Mouse (Mus musculus): Measurements from ENCODE around the gene Tbcd. TPM values are rescaled to one million over a fixed set of nuclear protein-coding genes. Genes with fewer than 3 reads are reported as not detected.
"Not testable (repeated sequence)": the region's sequence is repeated elsewhere in the genome, so short reads cannot be mapped to it uniquely, and the experiment has no call there.

Gene Tbcd
- polyA plus RNA-seq, 1 experiment from 2014 or later: 57.9 TPM

DNA sequence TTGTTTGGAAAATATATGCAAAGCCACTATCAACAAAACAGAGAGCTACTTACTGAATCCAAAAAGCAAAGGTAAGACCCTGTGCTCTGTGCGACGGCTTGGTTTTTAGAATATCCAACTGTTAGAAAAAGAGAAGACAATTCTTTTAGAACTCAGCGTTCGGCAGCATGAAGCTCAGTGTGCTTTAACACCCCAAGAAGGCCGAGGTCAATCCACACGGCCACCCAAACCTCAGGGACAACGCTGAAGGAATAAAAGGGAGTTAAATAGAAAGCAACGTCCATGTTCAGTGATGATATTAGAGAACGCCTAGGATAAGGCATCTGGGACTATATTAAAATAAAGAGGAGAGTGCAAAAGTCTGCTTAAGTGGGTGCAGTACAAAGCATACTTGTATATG, 199.8 kb downstream of the Tbcd start:
- H3K9ac ChIP-seq (replicated peaks): no peak overlapping the region
- no peaks in the 10 kb centered on the region for H3K27me3 ChIP-seq
- no peaks in the 10 kb centered on the region for H3K9me3 ChIP-seq
- H3K4me1 ChIP-seq: no peaks in the 10 kb centered on the region
- no peak for ATAC-seq (ENCODE audit: low FRiP score, low read depth)
- no peaks in the 10 kb centered on the region for H3K36me3 ChIP-seq
- H3K27ac ChIP-seq (replicated peaks): no peak overlapping the region
- H3K4me3 ChIP-seq: no peak overlapping the region
- WGBS: 91% methylated on average over 9 of the region's 9 CpGs
- H3K4me2 ChIP-seq (replicated peaks): no peak overlapping the region

DNA sequence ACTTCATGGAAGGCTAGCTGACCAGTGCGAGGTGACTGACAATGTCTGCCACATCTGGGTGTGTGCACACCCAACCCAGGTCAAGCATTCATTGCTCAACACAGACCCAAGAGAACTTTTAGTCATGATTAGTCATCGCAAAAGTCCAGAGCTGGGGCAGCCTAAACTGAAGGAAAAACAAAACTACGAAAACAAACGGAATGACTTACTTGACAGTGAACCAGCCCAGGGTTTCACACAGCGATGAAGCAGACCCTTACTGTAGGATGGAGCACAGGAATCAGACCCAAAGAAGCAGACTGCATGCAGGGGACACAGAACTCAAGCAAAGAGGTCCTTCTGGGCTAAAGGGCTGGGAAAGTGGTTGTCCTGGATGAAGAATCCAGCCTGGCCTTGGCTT, 200.2 kb downstream of the Tbcd start:
- Histone ChIP-seq H3K36me3 (no peaks in the 10 kb centered on the region), H3K27me3 (no peaks in the 10 kb centered on the region), H3K27ac (replicated peaks) (no peak overlapping the region), H3K4me1 (no peaks in the 10 kb centered on the region), H3K4me3 (no peak overlapping the region), H3K9me3 (no peaks in the 10 kb centered on the region), H3K4me2 (replicated peaks) (no peak overlapping the region), H3K9ac (replicated peaks) (no peak overlapping the region)
- ATAC-seq (ENCODE audit: low FRiP score, low read depth): no peak
- 94% methylated on average over 5 of the region's 5 CpGs for WGBS

DNA sequence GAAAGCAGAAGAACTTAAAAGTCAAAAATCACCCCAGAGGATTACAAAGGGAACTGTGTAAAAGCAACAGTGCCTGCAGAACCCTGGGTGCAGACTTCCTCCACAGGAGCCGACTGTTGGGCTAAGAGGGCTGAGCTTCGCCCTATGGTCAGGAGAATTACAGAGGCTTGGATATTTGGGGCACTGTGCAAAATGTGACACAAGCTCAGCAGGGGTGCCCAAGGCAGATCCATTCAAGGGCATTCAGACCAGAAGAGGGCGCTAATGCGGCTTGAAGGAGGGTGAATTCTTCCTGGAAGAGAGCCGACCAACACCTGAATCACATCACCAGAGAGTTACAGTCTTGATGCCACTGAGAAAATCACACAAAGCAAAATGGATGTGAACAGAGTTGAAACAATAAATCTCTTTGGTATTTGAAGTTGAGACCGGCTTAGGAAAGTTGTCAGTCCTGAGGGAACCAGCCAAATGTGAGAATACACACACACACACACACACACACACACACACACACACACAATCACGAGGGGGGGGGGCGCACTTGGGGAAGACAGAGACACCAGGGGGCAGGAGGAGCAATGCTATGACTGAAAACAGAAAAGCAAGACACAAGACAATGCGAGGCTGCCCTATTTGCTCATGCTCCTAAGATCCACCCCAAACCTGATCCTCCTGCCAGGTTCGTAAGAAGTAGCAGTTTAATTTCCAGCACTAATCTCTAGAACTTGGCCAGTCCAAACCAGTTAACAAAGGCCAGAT, 201.0 kb downstream of the Tbcd start:
- Histone ChIP-seq H3K4me2 (replicated peaks) (no peak overlapping the region), H3K27me3 (no peaks in the 10 kb centered on the region), H3K9ac (replicated peaks) (no peak overlapping the region), H3K36me3 (no peaks in the 10 kb centered on the region), H3K27ac (replicated peaks) (no peak overlapping the region), H3K9me3 (no peaks in the 10 kb centered on the region), H3K4me3 (no peak overlapping the region), H3K4me1 (no peaks in the 10 kb centered on the region)
- ATAC-seq (ENCODE audit: low FRiP score, low read depth): no peak
- 56% methylated on average over 10 of the region's 10 CpGs for WGBS

DNA sequence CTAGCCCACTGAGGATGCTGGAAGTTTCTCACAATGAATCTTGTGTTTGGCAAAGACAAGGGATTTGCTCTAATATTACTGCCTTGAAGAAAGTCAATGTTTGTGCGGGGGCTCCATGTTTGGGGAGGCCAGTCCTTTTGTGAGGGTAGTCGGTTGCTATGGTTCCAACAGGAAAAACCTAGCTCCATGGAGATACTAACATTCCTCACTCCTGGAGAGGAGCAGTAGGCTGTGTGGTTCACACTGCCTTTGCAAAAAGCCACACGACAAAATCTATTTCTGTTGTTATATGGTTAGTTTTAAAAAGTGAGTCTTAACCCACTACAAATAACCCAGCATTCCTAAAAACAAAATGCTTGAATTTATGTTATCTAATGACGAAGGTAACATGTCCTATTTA, 201.9 kb downstream of the Tbcd start:
- Histone ChIP-seq H3K4me2 (replicated peaks) (no peak overlapping the region), H3K9ac (replicated peaks) (no peak overlapping the region), H3K9me3 (no peaks in the 10 kb centered on the region), H3K27ac (replicated peaks) (no peak overlapping the region), H3K36me3 (no peaks in the 10 kb centered on the region), H3K4me3 (no peak overlapping the region), H3K4me1 (no peaks in the 10 kb centered on the region), H3K27me3 (no peaks in the 10 kb centered on the region)
- WGBS: 70% methylated on average over 4 of the region's 4 CpGs
- ATAC-seq (ENCODE audit: low FRiP score, low read depth): no peak

DNA sequence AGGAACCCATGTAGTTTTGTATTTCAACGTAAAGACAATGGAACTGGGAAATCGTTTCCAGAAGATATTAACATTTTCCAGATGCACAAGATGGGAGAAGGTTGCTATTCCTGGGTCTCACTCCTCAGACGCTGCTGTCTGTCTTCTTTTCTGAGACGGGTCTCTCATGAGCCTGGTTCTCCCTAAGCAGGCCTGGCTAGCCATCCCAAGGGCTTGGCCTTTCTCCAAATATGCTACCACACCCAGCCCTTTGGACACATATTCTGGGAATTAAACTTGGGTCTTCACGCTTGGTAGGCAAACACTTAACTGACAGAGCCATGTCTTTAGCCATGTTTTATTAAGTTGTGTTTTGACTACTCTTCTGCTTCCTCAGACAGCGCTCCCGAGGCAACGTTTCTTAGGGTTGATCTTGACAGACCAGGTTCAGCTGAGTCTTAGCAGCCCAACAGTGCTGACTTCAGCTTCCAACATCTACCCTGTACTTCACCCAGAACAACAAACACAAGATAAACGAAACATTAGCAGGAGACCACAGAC, 202.7 kb downstream of the Tbcd start:
- H3K9me3 ChIP-seq: no peaks in the 10 kb centered on the region
- 73% methylated on average over 9 of the region's 9 CpGs for WGBS
- H3K36me3 ChIP-seq: no peaks in the 10 kb centered on the region
- no peaks in the 10 kb centered on the region for H3K27me3 ChIP-seq
- no peaks in the 10 kb centered on the region for H3K4me1 ChIP-seq
- H3K4me3 ChIP-seq: no peak overlapping the region
- ATAC-seq (ENCODE audit: low FRiP score, low read depth): no peak
- H3K4me2 ChIP-seq (replicated peaks): no peak overlapping the region
- no peak overlapping the region for H3K27ac ChIP-seq (replicated peaks)
- no peak overlapping the region for H3K9ac ChIP-seq (replicated peaks)

DNA sequence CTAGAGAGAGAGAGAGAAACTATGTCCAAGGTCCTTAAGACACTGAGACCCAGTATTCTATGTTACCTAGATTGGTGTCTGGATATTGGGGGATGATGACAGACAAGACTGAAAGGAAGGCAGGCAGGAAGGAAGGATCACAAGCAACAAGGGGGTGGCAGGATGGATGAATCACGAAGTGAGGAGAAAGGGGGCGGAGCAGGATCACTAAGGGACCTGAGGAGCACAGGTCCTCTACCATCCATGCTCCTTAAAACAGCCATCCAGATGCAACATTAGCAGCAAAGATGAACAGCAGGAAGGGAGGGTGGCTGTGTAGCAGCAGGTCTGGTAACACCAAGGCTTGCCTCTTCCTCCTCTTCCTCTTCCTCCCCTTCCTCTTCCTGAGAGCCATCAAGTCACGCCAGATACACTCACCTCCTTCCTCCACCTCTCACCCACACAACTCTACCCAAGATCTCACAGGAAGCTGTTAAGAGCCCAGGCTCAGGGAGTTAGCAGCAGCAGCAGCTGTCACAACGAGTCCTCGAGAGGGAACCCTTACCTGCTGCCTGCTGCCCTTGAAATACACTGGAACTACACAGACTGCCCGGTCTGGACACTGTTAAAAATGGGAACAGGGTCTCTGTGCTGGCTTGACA, 203.5 kb downstream of the Tbcd start:
- Histone ChIP-seq H3K4me1 (no peaks in the 10 kb centered on the region), H3K36me3 (peaks cover 4% of the 10 kb centered on the region; the same call in 1 of the 2 replicates), H3K4me3 (no peak overlapping the region), H3K27me3 (no peaks in the 10 kb centered on the region), H3K27ac (replicated peaks) (no peak overlapping the region), H3K9me3 (no peaks in the 10 kb centered on the region), H3K9ac (replicated peaks) (no peak overlapping the region), H3K4me2 (replicated peaks) (no peak overlapping the region)
- WGBS: 94% methylated on average over 6 of the region's 6 CpGs
- ATAC-seq (ENCODE audit: low FRiP score, low read depth): no peak

DNA sequence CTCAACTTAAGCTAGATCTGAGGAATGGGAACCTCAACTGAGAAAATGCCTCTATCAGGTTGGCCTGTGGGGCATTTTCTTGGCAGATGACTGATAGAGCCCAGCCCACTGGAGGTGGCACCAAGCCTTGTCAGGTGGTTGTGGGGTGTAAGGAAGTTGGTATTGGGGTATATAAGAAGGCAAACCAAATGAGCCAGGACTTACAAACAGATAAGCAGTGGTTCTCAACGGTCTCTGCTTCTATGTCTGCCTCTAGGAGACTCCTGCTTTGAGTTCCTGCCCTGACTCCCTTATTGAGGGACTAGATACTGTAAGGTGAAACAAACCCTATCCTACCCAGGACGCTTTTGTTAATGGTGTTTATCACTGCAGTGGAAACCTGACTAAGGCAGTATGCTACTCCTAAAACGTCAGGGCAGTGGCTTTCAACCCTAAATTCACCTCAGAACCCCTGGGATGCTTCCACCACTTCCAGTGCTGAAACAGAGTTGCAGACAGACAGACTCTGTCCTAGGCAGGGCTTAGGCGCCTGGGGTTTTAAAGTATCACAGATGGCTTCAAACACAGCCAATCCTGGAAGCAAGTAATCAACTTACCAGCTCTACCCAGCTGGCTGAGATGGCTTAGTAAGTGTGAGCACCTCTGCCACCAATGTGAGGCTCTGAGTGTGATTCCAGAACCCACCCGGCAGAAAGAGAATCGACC, 204.2 kb downstream of the Tbcd start:
- ATAC-seq (ENCODE audit: low FRiP score, low read depth): no peak
- Histone ChIP-seq H3K27me3 (no peaks in the 10 kb centered on the region), H3K27ac (replicated peaks) (no peak overlapping the region), H3K9ac (replicated peaks) (no peak overlapping the region), H3K4me1 (no peaks in the 10 kb centered on the region), H3K36me3 (peaks cover 4% of the 10 kb centered on the region; the same call in 1 of the 2 replicates), H3K4me2 (replicated peaks) (no peak overlapping the region), H3K9me3 (no peaks in the 10 kb centered on the region), H3K4me3 (no peak overlapping the region)
- WGBS: 88% methylated on average over 6 of the region's 6 CpGs

DNA sequence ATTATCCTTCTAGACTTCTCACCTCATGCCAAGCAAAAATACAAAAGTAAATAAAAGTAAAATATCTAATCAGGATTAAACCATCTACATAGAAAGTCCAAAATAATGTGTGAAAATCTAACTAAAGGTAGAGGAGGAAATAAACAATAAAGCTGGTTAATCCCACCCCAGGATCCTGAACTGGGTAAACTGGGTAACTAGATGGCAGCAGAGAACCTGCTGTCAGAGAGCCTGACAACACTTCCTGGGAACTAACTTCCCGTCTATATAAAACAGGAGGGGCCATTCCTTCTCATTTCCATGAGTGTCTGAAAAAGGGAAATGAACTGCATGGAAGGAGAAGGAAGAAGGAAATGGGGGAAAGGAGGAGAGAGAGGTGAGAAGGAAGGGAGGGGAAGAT, 206.4 kb downstream of the Tbcd start:
- no peak overlapping the region for H3K27ac ChIP-seq (replicated peaks)
- H3K4me2 ChIP-seq (replicated peaks): no peak overlapping the region
- no peak for ATAC-seq (ENCODE audit: low FRiP score, low read depth)
- H3K9me3 ChIP-seq: no peaks in the 10 kb centered on the region
- H3K4me3 ChIP-seq: no peak overlapping the region
- H3K9ac ChIP-seq (replicated peaks): no peak overlapping the region
- no peaks in the 10 kb centered on the region for H3K27me3 ChIP-seq
- H3K36me3 ChIP-seq: peaks cover 4% of the 10 kb centered on the region; the same call in 1 of the 2 replicates
- 64% methylated on average over 1 of the region's 1 CpGs for WGBS
- no peaks in the 10 kb centered on the region for H3K4me1 ChIP-seq

DNA sequence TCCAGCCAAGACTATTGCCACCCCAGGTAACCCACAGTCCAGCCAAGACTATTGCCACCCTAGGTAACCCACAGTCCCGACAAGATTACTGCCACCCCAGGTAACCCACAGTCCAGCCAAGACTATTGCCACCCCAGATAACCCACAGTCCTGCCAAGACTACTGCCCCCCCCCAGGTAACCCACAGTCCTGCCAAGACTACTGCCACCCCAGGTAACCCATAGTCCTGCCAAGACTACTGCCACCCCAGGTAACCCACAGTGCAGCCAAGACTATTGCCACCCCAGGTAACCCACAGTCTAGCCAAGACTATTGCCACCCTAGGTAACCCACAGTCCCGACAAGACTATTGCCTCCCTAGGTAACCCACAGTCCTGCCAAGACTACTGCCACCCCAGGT, 208.9 kb downstream of the Tbcd start:
- not testable (repeated sequence) for H3K4me1 ChIP-seq; H3K27me3 ChIP-seq; H3K9ac ChIP-seq (replicated peaks); H3K9me3 ChIP-seq; H3K36me3 ChIP-seq; H3K4me2 ChIP-seq (replicated peaks); H3K4me3 ChIP-seq; H3K27ac ChIP-seq (replicated peaks); ATAC-seq (ENCODE audit: low FRiP score, low read depth)
- 95% methylated on average over 2 of the region's 2 CpGs for WGBS

DNA sequence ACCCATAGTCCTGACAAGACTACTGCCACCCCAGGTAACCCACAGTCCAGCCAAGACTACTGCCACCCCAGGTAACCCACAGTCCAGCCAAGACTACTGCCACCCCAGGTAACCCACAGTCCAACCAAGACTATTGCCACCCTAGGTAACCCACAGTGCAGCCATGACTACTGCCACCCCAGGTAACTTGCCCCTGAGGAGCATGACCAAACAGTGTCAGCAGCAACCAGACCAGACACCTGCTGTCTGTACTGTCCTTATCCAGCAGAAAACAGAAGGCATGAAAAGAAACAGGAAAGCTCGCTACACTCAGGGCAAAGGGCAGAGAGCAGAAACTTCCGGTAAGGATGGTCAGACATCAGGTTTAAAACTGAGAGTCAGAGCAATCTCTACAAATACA, 209.4 kb downstream of the Tbcd start:
- Histone ChIP-seq H3K27ac (replicated peaks) (no peak overlapping the region), H3K4me1 (no peaks in the 10 kb centered on the region), H3K4me3 (no peak overlapping the region), H3K9me3 (no peaks in the 10 kb centered on the region), H3K27me3 (no peaks in the 10 kb centered on the region), H3K36me3 (peaks cover 4% of the 10 kb centered on the region; the same call in 1 of the 2 replicates), H3K4me2 (replicated peaks) (no peak overlapping the region), H3K9ac (replicated peaks) (no peak overlapping the region)
- ATAC-seq (ENCODE audit: low FRiP score, low read depth): no peak
- WGBS: 89% methylated on average over 2 of the region's 2 CpGs
